Mouse (Mus musculus): ENCODE data around the gene Acvr1. TPM values are rescaled to one million over a fixed set of nuclear protein-coding genes. Genes with fewer than 3 reads are reported as not detected.
A peak's percentile ranks its signal among the peaks of the same experiment; 100 is the strongest.

Gene Acvr1
- polyA plus RNA-seq, 1 experiment from 2014 or later, result 5.0 TPM

DNA sequence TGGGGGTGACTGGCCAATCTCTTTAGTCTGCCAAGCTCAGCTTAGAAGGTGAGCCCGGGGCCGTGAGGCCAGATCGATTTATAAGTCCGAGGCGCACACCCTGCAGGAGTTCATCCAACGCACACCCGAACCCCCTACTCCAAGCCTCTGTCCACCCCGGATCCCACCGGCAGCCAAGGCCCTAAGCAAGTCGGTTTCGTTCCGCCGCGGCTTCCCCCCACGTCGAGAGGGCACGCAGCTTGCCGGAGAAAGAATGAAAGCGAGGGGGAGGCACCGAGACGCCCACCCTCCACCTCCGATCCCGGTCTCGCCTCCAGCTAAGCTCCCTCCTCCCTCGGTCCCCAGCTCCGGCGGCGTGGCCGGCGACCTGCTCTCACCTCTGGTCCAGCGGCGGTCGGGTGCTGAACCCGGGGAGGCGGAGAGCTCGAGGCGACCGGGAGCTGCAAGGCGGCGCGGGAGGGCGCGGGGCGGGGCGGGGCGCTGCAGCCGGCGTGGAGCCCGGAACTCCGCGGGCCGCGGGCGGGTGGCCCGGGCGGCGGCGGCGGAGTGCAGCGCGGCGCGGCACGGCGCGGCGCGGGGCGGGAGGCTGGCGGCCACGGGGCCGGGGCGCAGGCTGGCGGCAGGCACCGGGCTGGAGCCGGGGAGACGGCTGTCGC, 419 bp downstream of the Acvr1 start:
- ATAC-seq (ENCODE audit: low FRiP score, low TSS enrichment), result peak; percentile 71
- DNase-seq (ENCODE audit: low spot score), result peak; percentile 81
- H3K4me3 ChIP-seq (ENCODE audit: low read depth, low read length), result peak overlapping the region; percentile 89
- H3K4me1 ChIP-seq (replicated peaks; ENCODE audit: control insufficient read depth, insufficient read depth), result peaks cover 5% of the 10 kb centered on the region
- no peaks in the 10 kb centered on the region for H3K27me3 ChIP-seq (ENCODE audit: control insufficient read depth, insufficient read depth, low read length)
- no peaks in the 10 kb centered on the region for H3K9me3 ChIP-seq (ENCODE audit: control insufficient read depth, low read length)
- 1% methylated on average over 37 of the region's 78 CpGs for WGBS
- TF ChIP-seq CTCF (IDR thresholded peaks at IDR 0.05; ENCODE audit: low read depth) (no peak; the same call in 1 of the 2 replicates), EP300 (optimal IDR thresholded peaks at IDR 0.05) (no peak)
- H3K27ac ChIP-seq (replicated peaks), result peak overlapping the region; percentile 98
- peak overlapping the region; percentile 71 for H3K4me2 ChIP-seq (replicated peaks; ENCODE audit: low read depth)
- H3K9ac ChIP-seq (ENCODE audit: low read length), result peak overlapping the region; percentile 93
- H3K36me3 ChIP-seq (ENCODE audit: control insufficient read depth, insufficient read depth, low read length), result no peaks in the 10 kb centered on the region

DNA sequence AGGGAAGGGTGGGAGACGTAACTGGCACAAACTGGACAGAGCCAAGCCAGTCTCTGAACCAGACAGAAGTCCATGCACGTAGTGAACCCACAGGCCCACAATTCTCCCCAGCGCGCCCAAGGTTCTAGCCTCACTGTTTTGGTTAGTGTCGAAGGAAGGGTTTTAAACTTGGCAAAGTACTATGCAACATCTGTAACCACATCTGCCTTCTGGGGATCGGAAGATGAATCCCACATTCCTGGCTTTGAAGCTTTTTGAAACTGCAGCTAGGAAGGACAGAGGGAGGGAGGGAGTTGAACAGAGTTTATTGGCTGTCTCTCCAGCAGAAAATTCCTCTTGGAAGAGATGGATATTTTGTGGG, 928 bp downstream of the Acvr1 start:
- no peak for TF ChIP-seq CTCF (IDR thresholded peaks at IDR 0.05; ENCODE audit: low read depth)
- TF ChIP-seq EP300 (optimal IDR thresholded peaks at IDR 0.05), result no peak
- 7% methylated on average over 6 of the region's 6 CpGs for WGBS
- DNase-seq (ENCODE audit: low spot score) (no peak), ATAC-seq (ENCODE audit: low FRiP score, low TSS enrichment) (no peak)
- Histone ChIP-seq H3K27me3 (ENCODE audit: control insufficient read depth, insufficient read depth, low read length) (no peaks in the 10 kb centered on the region), H3K9me3 (ENCODE audit: control insufficient read depth, low read length) (no peaks in the 10 kb centered on the region), H3K9ac (ENCODE audit: low read length) (peak overlapping the region; percentile 93), H3K4me1 (replicated peaks; ENCODE audit: control insufficient read depth, insufficient read depth) (peaks cover 5% of the 10 kb centered on the region), H3K4me2 (replicated peaks; ENCODE audit: low read depth) (peak overlapping the region; percentile 71), H3K27ac (replicated peaks) (peak overlapping the region; percentile 98), H3K4me3 (ENCODE audit: low read depth, low read length) (peak overlapping the region; percentile 89), H3K36me3 (ENCODE audit: control insufficient read depth, insufficient read depth, low read length) (no peaks in the 10 kb centered on the region)

DNA sequence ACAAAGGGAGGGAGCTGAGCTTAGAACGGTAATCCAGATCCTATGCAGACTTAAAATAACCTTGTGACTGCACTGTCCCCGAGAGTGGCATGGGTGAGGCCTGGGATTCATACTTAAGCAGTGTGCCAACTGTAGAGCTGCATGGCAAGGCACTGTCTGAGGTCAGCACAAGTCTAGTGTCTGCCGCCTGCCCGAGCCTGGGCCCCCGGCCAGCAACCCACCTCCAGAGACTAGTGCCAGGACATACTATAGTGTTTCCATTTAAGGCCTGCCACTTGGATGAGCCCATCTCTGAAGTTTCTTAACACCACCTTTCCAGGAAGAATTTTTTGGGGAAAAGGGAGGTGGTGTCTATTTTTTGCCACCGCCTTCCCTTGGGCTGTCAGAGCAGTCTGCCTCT, 1.7 kb downstream of the Acvr1 start:
- no peak overlapping the region for H3K27ac ChIP-seq (replicated peaks)
- 37% methylated on average over 6 of the region's 6 CpGs for WGBS

DNA sequence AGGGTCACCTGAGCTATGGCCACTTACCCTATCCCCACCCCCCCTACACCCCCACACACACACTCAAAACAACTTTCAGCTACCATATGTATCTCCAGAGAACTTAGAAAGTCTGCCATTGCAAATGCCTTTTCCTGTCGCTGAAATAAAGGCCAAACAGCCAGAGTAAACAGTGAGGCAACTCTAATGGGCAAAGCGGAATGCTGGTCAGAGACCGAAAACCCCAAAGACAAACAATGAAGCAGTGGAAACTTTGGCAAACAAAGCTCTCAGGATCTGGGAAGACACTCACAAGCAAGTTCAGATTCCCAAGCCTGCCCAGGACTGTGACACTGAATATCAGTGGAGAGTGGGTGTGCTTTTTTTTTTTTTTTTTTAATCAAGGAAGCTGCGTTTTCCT, 4.8 kb downstream of the Acvr1 start:
- Histone ChIP-seq H3K27ac (replicated peaks) (no peak overlapping the region), H3K4me1 (replicated peaks; ENCODE audit: control insufficient read depth, insufficient read depth) (no peaks in the 10 kb centered on the region; the same call in none of the 2 replicates), H3K36me3 (ENCODE audit: control insufficient read depth, insufficient read depth, low read length) (no peaks in the 10 kb centered on the region), H3K27me3 (ENCODE audit: control insufficient read depth, insufficient read depth, low read length) (no peaks in the 10 kb centered on the region), H3K4me2 (replicated peaks; ENCODE audit: low read depth) (no peak overlapping the region), H3K4me3 (ENCODE audit: low read depth, low read length) (no peak overlapping the region), H3K9ac (ENCODE audit: low read length) (no peak overlapping the region), H3K9me3 (ENCODE audit: control insufficient read depth, low read length) (no peaks in the 10 kb centered on the region)
- DNase-seq (ENCODE audit: low spot score) (no peak), ATAC-seq (ENCODE audit: low FRiP score, low TSS enrichment) (no peak)
- WGBS, result 31% methylated on average over 4 of the region's 4 CpGs
- TF ChIP-seq EP300 (optimal IDR thresholded peaks at IDR 0.05) (no peak), CTCF (IDR thresholded peaks at IDR 0.05; ENCODE audit: low read depth) (no peak)

More for the DNA sequence above, 1.7 kb downstream of the Acvr1 start:
- Histone ChIP-seq H3K4me2 (replicated peaks; ENCODE audit: low read depth) (peak overlapping the region; percentile 71), H3K4me3 (ENCODE audit: low read depth, low read length) (peak overlapping the region; percentile 89; the same call in 1 of the 2 replicates), H3K27me3 (ENCODE audit: control insufficient read depth, insufficient read depth, low read length) (no peaks in the 10 kb centered on the region), H3K9me3 (ENCODE audit: control insufficient read depth, low read length) (no peaks in the 10 kb centered on the region), H3K9ac (ENCODE audit: low read length) (no peak overlapping the region; the same call in 1 of the 2 replicates), H3K36me3 (ENCODE audit: control insufficient read depth, insufficient read depth, low read length) (no peaks in the 10 kb centered on the region), H3K4me1 (replicated peaks; ENCODE audit: control insufficient read depth, insufficient read depth) (peaks cover 5% of the 10 kb centered on the region)
- ATAC-seq (ENCODE audit: low FRiP score, low TSS enrichment) (no peak), DNase-seq (ENCODE audit: low spot score) (no peak)
- TF ChIP-seq CTCF (IDR thresholded peaks at IDR 0.05; ENCODE audit: low read depth) (no peak), EP300 (optimal IDR thresholded peaks at IDR 0.05) (no peak)

DNA sequence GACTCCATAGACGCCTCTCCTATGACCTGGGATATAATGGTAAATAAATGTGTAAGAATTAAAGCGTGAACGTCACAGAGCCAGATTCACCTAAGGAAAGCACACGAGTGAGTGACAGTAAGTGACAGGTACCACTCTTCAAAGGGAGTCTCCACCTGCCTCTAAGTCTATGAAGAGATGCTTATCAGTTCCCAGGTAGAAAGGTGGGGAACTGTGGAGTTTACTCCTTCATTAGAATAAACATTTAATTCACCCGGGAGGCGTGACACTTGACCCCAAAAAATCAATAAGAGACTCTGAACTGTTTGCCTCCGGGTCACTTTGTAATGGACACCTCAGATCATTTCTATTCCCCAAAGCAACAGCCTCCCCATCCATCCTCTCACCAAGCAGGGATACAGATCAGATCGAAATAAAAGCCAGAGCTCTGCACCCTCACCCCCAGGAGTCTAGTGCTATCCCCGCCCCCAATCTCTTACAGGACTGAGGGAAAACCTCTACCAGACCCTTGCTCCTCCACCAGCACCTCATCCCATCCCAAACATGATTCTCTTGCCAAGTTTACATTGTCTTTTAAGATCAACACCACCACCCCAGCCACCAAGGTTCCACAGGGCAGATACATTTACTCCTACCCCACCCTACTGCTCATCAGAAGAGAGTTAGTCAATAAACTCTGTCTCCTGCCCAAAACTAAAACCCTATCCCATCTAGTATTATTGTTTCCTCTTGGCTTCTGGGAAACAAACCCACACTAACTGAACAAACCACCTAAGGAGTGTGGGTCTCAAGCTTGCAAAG, 9.7 kb downstream of the Acvr1 start:
- WGBS, result 48% methylated on average over 9 of the region's 9 CpGs
- Histone ChIP-seq H3K9ac (ENCODE audit: low read length) (no peak overlapping the region), H3K4me2 (replicated peaks; ENCODE audit: low read depth) (no peak overlapping the region), H3K27me3 (ENCODE audit: control insufficient read depth, insufficient read depth, low read length) (no peaks in the 10 kb centered on the region), H3K4me1 (replicated peaks; ENCODE audit: control insufficient read depth, insufficient read depth) (no peaks in the 10 kb centered on the region), H3K27ac (replicated peaks) (no peak overlapping the region), H3K36me3 (ENCODE audit: control insufficient read depth, insufficient read depth, low read length) (no peaks in the 10 kb centered on the region), H3K4me3 (ENCODE audit: low read depth, low read length) (no peak overlapping the region), H3K9me3 (ENCODE audit: control insufficient read depth, low read length) (no peaks in the 10 kb centered on the region)
- TF ChIP-seq CTCF (IDR thresholded peaks at IDR 0.05; ENCODE audit: low read depth) (no peak), EP300 (optimal IDR thresholded peaks at IDR 0.05) (no peak)
- no peak for ATAC-seq (ENCODE audit: low FRiP score, low TSS enrichment)
- DNase-seq (ENCODE audit: low spot score), result no peak

DNA sequence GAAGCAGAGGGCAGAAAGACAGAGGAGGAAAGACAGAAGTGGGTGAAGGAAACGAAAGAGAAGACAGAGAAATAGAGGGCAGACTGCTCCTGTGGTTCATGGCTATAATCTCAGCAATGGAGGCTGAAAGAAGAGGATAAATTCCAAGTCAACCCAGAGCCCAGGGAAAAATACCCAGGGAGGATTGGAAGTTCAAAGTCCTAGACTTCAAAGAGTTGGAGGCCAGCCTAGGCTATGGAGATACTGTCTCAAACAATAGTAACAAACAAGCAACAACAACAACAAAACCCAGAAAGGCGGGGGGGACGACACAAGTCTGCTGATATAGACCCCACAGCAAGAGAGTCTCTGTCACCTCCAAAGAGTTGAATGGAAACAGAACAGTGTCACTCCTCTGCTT, 14.7 kb downstream of the Acvr1 start:
- ATAC-seq (ENCODE audit: low FRiP score, low TSS enrichment) (no peak), DNase-seq (ENCODE audit: low spot score) (no peak)
- Histone ChIP-seq H3K4me3 (ENCODE audit: low read depth, low read length) (no peak overlapping the region), H3K27ac (replicated peaks) (no peak overlapping the region), H3K9ac (ENCODE audit: low read length) (no peak overlapping the region), H3K4me2 (replicated peaks; ENCODE audit: low read depth) (no peak overlapping the region), H3K27me3 (ENCODE audit: control insufficient read depth, insufficient read depth, low read length) (no peaks in the 10 kb centered on the region), H3K4me1 (replicated peaks; ENCODE audit: control insufficient read depth, insufficient read depth) (no peaks in the 10 kb centered on the region; the same call in 1 of the 2 replicates), H3K36me3 (ENCODE audit: control insufficient read depth, insufficient read depth, low read length) (no peaks in the 10 kb centered on the region), H3K9me3 (ENCODE audit: control insufficient read depth, low read length) (no peaks in the 10 kb centered on the region)
- 64% methylated on average over 3 of the region's 3 CpGs for WGBS
- TF ChIP-seq CTCF (IDR thresholded peaks at IDR 0.05; ENCODE audit: low read depth), result no peak
- no peak for TF ChIP-seq EP300 (optimal IDR thresholded peaks at IDR 0.05)
